Mouse (Mus musculus) forebrain, embryonic 14.5 days (tissue): Measurements from ENCODE around the gene Apeh. TPM values are rescaled to one million over a fixed set of nuclear protein-coding genes. Genes with fewer than 3 reads are reported as not detected.
A peak's percentile ranks its signal among the peaks of the same experiment; 100 is the strongest.

Source experiments
- ATAC-seq: fragments of 200-750 bp; cut with Nextera tagmentation; 2 replicates; pipeline ENCODE4 v1.8.0; 2017; ENCODE audit warnings: mild to moderate bottlenecking, moderate library complexity
- DNase-seq: peaks from one replicate; pipeline ENCODE4 v3.0.0-alpha.2; 2015; ENCODE audit warnings: low spot score
- H3K27ac ChIP-seq: fragments of 300-500 bp; sonication (generic); 2 replicates; pipeline ENCODE4 v1.5.1; 2014; ENCODE audit warnings: low read depth, mild to moderate bottlenecking, control low read depth, low read length, moderate library complexity
- H3K27me3 ChIP-seq: fragments of 300-500 bp; sonication (generic); replicated peaks from 2 replicates; pipeline ENCODE4 v1.6.1; 2014; ENCODE audit warnings: low read length, control low read depth, mixed read lengths; ENCODE audit not compliant: control insufficient read depth, insufficient read depth
- H3K36me3 ChIP-seq: fragments of 300-500 bp; sonication (generic); 2 replicates; pipeline ENCODE4 v1.6.1; 2014; ENCODE audit warnings: low read length, control low read depth; ENCODE audit not compliant: control insufficient read depth, insufficient read depth
- H3K4me1 ChIP-seq: fragments of 300-500 bp; sonication (generic); 2 replicates; pipeline ENCODE4 v1.6.1; 2014; ENCODE audit warnings: antibody characterized with exemption, low read length, control low read depth; ENCODE audit not compliant: control insufficient read depth, insufficient read depth
- H3K4me2 ChIP-seq: fragments of 300-500 bp; sonication (generic); 2 replicates; pipeline ENCODE4 v1.6.1; 2014; ENCODE audit warnings: mild to moderate bottlenecking, control low read depth, low read length
- H3K4me3 ChIP-seq: fragments of 300-500 bp; sonication (generic); 2 replicates; pipeline ENCODE4 v1.5.1; 2014; ENCODE audit warnings: low read depth, low read length, control low read depth
- H3K9ac ChIP-seq: fragments of 300-500 bp; sonication (generic); 2 replicates; pipeline ENCODE4 v1.6.1; 2014; ENCODE audit warnings: mild to moderate bottlenecking, low read length, control low read depth, moderate library complexity
- H3K9me3 ChIP-seq: fragments of 300-500 bp; sonication (generic); replicated peaks from 2 replicates; pipeline ENCODE4 v1.6.1; 2016; ENCODE audit warnings: low read length, control low read depth, mixed read lengths; ENCODE audit not compliant: control insufficient read depth
- WGBS: fragments of 180-500 bp; shearing (Covaris S2); extraction: QIAGEN DNeasy Blood & Tissue Kit; methylation state at CpG from one replicate; pipeline ENCODE4 v1.1.7; 2014; 5-methylcytosine and 5-hydroxymethylcytosine counted together
- microRNA-seq: library from miRNA; unstranded; fragments of <30 nt; microRNA quantifications from one replicate; pipeline ENCODE4, GENCODE M21; 2016
- polyA plus RNA-seq: library from polyadenylated mRNA; unstranded; fragments of >200 nt; fragmentation: Nextera tagmentation; extraction: Ambion mirVana; gene quantifications from 2 replicates; pipeline ENCODE4 v1.2.1, GENCODE M21; 2014

The Apeh gene
- polyA plus RNA-seq, 1 experiment from 2014 or later: 39.1 TPM

GRCm38 (mm10) chr9:108047601-108048565 lies 46.5 kb downstream of the Apeh start:
- DNase-seq (no peak), ATAC-seq (no peak)
- Histone ChIP-seq H3K27me3 (no peaks in the 10 kb centered on the region), H3K4me2 (peak overlapping the region; percentile 89), H3K36me3 (peaks cover 61% of the 10 kb centered on the region), H3K4me1 (peaks cover 9% of the 10 kb centered on the region), H3K9ac (peak overlapping the region; percentile 73), H3K27ac (peak overlapping the region; percentile 55; the same call in 1 of the 2 replicates), H3K9me3 (no peaks in the 10 kb centered on the region), H3K4me3 (peak overlapping the region; percentile 72)
- 50% methylated on average over 17 of the region's 17 CpGs for WGBS

GRCm38 (mm10) chr9:108046582-108046981 lies 47.8 kb downstream of the Apeh start:
- no peak overlapping the region for H3K27ac ChIP-seq
- no peaks in the 10 kb centered on the region for H3K27me3 ChIP-seq
- 88% methylated on average over 4 of the region's 4 CpGs for WGBS
- DNase-seq (no peak), ATAC-seq (no peak)
- H3K4me2 ChIP-seq: no peak overlapping the region
- H3K4me1 ChIP-seq: peaks cover 9% of the 10 kb centered on the region
- no peaks in the 10 kb centered on the region for H3K9me3 ChIP-seq
- H3K4me3 ChIP-seq: no peak overlapping the region
- peaks cover 66% of the 10 kb centered on the region for H3K36me3 ChIP-seq
- no peak overlapping the region for H3K9ac ChIP-seq

GRCm38 (mm10) chr9:108044751-108045492 lies 49.5 kb downstream of the Apeh start:
- ATAC-seq (no peak), DNase-seq (no peak)
- WGBS: 96% methylated on average over 8 of the region's 8 CpGs
- Histone ChIP-seq H3K36me3 (peaks cover 68% of the 10 kb centered on the region), H3K4me3 (no peak overlapping the region), H3K27ac (no peak overlapping the region), H3K9ac (no peak overlapping the region), H3K9me3 (no peaks in the 10 kb centered on the region), H3K4me1 (peaks cover 9% of the 10 kb centered on the region), H3K4me2 (no peak overlapping the region), H3K27me3 (no peaks in the 10 kb centered on the region)

Small RNA genes within 50 kb of the gene (microRNA-seq; reads per million reads assigned to microRNA genes)
- gene Gm47303 (not detected), gene Mir7088 (not detected)

Other genes starting within 250 kb of the Apeh start
- gene Rbm6, start 221.4 kb downstream of the Apeh start, polyA plus RNA-seq: 69.4 and 89.9 TPM in 2 replicates
- 23.5 and 27.2 TPM in 2 replicates for gene Mon1a, start 206.5 kb downstream of the Apeh start, polyA plus RNA-seq
- 0.23 and 1.2 TPM in 2 replicates for gene Mst1r, start 187.7 kb downstream of the Apeh start, polyA plus RNA-seq
- gene Actl11, start 166.1 kb downstream of the Apeh start, polyA plus RNA-seq: not detected in 2 replicates
- 25.1 and 40.8 TPM in 2 replicates for gene Camkv, start 158.9 kb downstream of the Apeh start, polyA plus RNA-seq
- gene Traip, start 144.5 kb downstream of the Apeh start, polyA plus RNA-seq: 17.1 and 20.5 TPM in 2 replicates
- 3.1 and 4.7 TPM in 2 replicates for gene Uba7, start 119.1 kb downstream of the Apeh start, polyA plus RNA-seq
- gene Gm20661, start 111.5 kb downstream of the Apeh start, polyA plus RNA-seq: 0.56 and 0.83 TPM in 2 replicates
- gene Inka1, start 108.7 kb downstream of the Apeh start, polyA plus RNA-seq: 14.2 and 16.2 TPM in 2 replicates
- 1.2 and 1.5 TPM in 2 replicates for gene Cdhr4, start 102.1 kb downstream of the Apeh start, polyA plus RNA-seq
- 0.53 TPM in 1 of 2 replicates, not detected in the other for gene Gm20662, start 98.3 kb downstream of the Apeh start, polyA plus RNA-seq
- gene Ip6k1, start 92.1 kb downstream of the Apeh start, polyA plus RNA-seq: 39.3 and 48.1 TPM in 2 replicates
- 18.5 and 20.0 TPM in 2 replicates for gene Gmppb, start 45.4 kb downstream of the Apeh start, polyA plus RNA-seq
- gene Amigo3, start 41.4 kb downstream of the Apeh start, polyA plus RNA-seq: 2.2 and 2.3 TPM in 2 replicates
- gene Mst1, start 14.2 kb downstream of the Apeh start, polyA plus RNA-seq: not detected in 2 replicates
- gene Rnf123, start 11.3 kb downstream of the Apeh start, polyA plus RNA-seq: 37.5 and 42.7 TPM in 2 replicates
- 5.3 and 6.6 TPM in 2 replicates for gene Bsn, start 95.8 kb upstream of the Apeh start, polyA plus RNA-seq
- 42.0 and 49.6 TPM in 2 replicates for gene Dag1, start 169.4 kb upstream of the Apeh start, polyA plus RNA-seq
- 113 and 126 TPM in 2 replicates for gene Nicn1, start 195.8 kb upstream of the Apeh start, polyA plus RNA-seq
- gene Amt, start 202.2 kb upstream of the Apeh start, polyA plus RNA-seq: 13.2 and 13.4 TPM in 2 replicates
- 276 and 307 TPM in 2 replicates for gene Rhoa, start 211.5 kb upstream of the Apeh start, polyA plus RNA-seq
- gene Tcta, start 211.6 kb upstream of the Apeh start, polyA plus RNA-seq: 38.9 and 50.8 TPM in 2 replicates
- gene Gpx1, start 244.3 kb upstream of the Apeh start, polyA plus RNA-seq: 455 and 521 TPM in 2 replicates